Mouse (Mus musculus) G1E (cell line): ENCODE measurements around the gene Gpatch8.

ENCODE experiments used
- CTCF ChIP-seq: IDR thresholded peaks from 2 replicates; pipeline ENCODE4 v1.5.1; 2012; ENCODE audit warnings: low read depth, low read length, inconsistent platforms, mixed read lengths
- GATA1 ChIP-seq: IDR thresholded peaks from 2 replicates; pipeline ENCODE4 v1.6.1; 2012; ENCODE audit warnings: borderline replicate concordance, low read length, inconsistent platforms, mixed read lengths
- GATA2 ChIP-seq: IDR thresholded peaks from 2 replicates; pipeline ENCODE4 v1.6.1; 2012; ENCODE audit warnings: low read depth, low read length, inconsistent platforms, borderline replicate concordance
- POLR2AphosphoS5 ChIP-seq: IDR thresholded peaks from 2 replicates; pipeline ENCODE4 v1.6.1; 2012; ENCODE audit warnings: low read depth, low read length, inconsistent platforms; ENCODE audit not compliant: insufficient replicate concordance
- TAL1 ChIP-seq: conservative IDR thresholded peaks from 2 replicates; pipeline ENCODE4 v1.6.1; 2012; ENCODE audit warnings: low read depth, low read length, inconsistent platforms, mixed read lengths

DNA sequence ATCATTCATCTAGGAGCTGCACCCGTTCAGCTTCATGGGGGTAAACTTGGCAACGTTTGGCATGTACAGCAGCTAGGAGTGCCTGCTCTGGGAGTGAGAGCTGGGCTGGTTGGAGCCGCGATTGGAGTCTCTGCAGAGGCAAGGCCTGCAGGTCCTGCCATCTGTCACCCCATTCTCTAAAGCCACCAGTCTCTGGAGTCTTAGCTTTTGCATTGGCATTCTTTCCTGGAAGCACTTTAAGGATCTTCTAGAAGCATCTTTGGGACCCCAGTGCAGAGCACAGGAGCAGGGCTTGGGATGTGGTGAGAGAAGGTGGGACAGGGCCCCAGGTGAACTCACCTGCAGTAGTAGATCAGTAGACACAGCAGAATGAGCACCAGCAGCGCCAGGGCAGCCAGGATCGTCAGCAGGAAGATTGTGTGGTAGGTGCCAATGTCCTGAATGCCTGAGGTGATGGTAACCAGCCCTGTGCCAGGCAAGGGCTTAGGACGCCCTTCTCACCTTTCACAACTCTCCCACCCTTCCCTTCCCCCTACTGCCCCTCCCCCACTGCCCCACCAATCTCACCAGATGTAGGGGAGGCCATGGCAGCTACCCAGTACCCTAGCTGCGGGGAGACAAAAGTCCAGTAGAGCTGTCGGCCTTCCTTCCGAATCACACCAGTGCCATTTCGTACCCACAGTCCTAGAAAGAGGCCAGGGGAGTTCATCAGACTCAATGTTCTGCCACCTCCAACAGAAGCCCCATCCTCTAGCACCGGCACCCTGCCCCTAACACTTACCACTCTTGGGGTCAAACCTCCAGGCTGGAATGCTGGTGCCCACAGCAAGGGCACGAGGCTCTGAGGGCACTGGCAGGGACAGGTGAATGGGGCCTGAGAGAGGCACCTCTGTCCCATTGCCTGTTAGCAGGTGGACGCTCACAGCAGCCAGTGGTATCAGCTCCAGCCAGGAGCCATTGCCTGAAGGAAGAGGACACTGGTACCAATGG is 116.8 kb downstream of the Gpatch8 start:
- TF ChIP-seq CTCF (no peak), TAL1 (no peak), GATA1 (no peak), GATA2 (no peak), POLR2AphosphoS5 (no peak)
